Mouse (Mus musculus): ENCODE measurements at regions not wholly inside any gene's neighbourhood (a gene's known extent, or its start where the extent isn't known, plus 50 kb on each side); places are given as distances from the start of the nearest gene placed in this dataset.

- no peak overlapping the region for H3K9ac ChIP-seq (replicated peaks)
- ATAC-seq (ENCODE audit: low FRiP score), result peak; percentile 55
- H3K4me2 ChIP-seq, result peak overlapping the region; percentile 34
- WGBS, result 20% methylated on average over 8 of the region's 8 CpGs
- no peaks in the 10 kb centered on the region for H3K9me3 ChIP-seq (replicated peaks)
- no peaks in the 10 kb centered on the region for H3K27me3 ChIP-seq (replicated peaks)
- no peak overlapping the region for H3K27ac ChIP-seq (replicated peaks)
- no peak overlapping the region for H3K4me3 ChIP-seq (replicated peaks)
- peaks cover 6% of the 10 kb centered on the region; the same call in 1 of the 2 replicates for H3K4me1 ChIP-seq
- no peaks in the 10 kb centered on the region for H3K36me3 ChIP-seq
Observed at GRCm38 (mm10) chr16:62355830-62356270, 430.8 kb downstream of the Nsun3 start.

GRCm38 (mm10) chr16:62327378-62328036 is 459.1 kb downstream of the Nsun3 start:
- no peak for ATAC-seq (ENCODE audit: low FRiP score)

GRCm38 (mm10) chr16:62325534-62326244 is 460.9 kb downstream of the Nsun3 start:
- Histone ChIP-seq H3K9ac (replicated peaks) (no peak overlapping the region), H3K27me3 (replicated peaks) (no peaks in the 10 kb centered on the region), H3K9me3 (replicated peaks) (no peaks in the 10 kb centered on the region), H3K4me3 (replicated peaks) (no peak overlapping the region), H3K36me3 (no peaks in the 10 kb centered on the region), H3K4me1 (0 out of 2 replicates have a peak, but pooled peaks cover 3% of the 10 kb centered on the region), H3K4me2 (no peak overlapping the region), H3K27ac (replicated peaks) (no peak overlapping the region)
- ATAC-seq (ENCODE audit: low FRiP score), result peak; percentile 70; the same call in 1 of the 2 replicates
- 8% methylated on average over 3 of the region's 3 CpGs for WGBS

More at GRCm38 (mm10) chr16:62327378-62328036, 459.1 kb downstream of the Nsun3 start:
- Histone ChIP-seq H3K4me2 (no peak overlapping the region), H3K9ac (replicated peaks) (no peak overlapping the region), H3K4me3 (replicated peaks) (no peak overlapping the region), H3K9me3 (replicated peaks) (no peaks in the 10 kb centered on the region), H3K36me3 (no peaks in the 10 kb centered on the region), H3K4me1 (0 out of 2 replicates have a peak, but pooled peaks cover 3% of the 10 kb centered on the region), H3K27ac (replicated peaks) (no peak overlapping the region), H3K27me3 (replicated peaks) (no peaks in the 10 kb centered on the region)
- 63% methylated on average over 5 of the region's 5 CpGs for WGBS

- no peaks in the 10 kb centered on the region for H3K27me3 ChIP-seq (replicated peaks)
- H3K9me3 ChIP-seq (replicated peaks), result no peaks in the 10 kb centered on the region
- no peak overlapping the region for H3K4me2 ChIP-seq
- no peak for ATAC-seq (ENCODE audit: low FRiP score)
- no peak overlapping the region for H3K9ac ChIP-seq (replicated peaks)
- no peak overlapping the region for H3K4me3 ChIP-seq (replicated peaks)
- 79% methylated on average over 1 of the region's 1 CpGs for WGBS
- no peak overlapping the region for H3K27ac ChIP-seq (replicated peaks)
- 0 out of 2 replicates have a peak, but pooled peaks cover 2% of the 10 kb centered on the region for H3K4me1 ChIP-seq
- no peaks in the 10 kb centered on the region for H3K36me3 ChIP-seq
Observed at GRCm38 (mm10) chr16:62322809-62323208, 463.8 kb downstream of the Nsun3 start.

GRCm38 (mm10) chr16:62288948-62289347 is 497.7 kb downstream of the Nsun3 start:
- no peak for ATAC-seq (ENCODE audit: low FRiP score)
- 50% methylated on average over 3 of the region's 3 CpGs for WGBS
- Histone ChIP-seq H3K4me1 (no peaks in the 10 kb centered on the region), H3K9ac (replicated peaks) (no peak overlapping the region), H3K4me2 (no peak overlapping the region), H3K27ac (replicated peaks) (no peak overlapping the region), H3K36me3 (no peaks in the 10 kb centered on the region), H3K27me3 (replicated peaks) (no peaks in the 10 kb centered on the region), H3K4me3 (replicated peaks) (no peak overlapping the region), H3K9me3 (replicated peaks) (no peaks in the 10 kb centered on the region)

All from neural tube, embryonic 15.5 days (tissue).